Mouse (Mus musculus) left cerebral cortex, postnatal 10 days (tissue): Measurements from ENCODE around the gene Gm8369. TPM values are rescaled to one million over a fixed set of nuclear protein-coding genes. Genes with fewer than 3 reads are reported as not detected.
"Not testable (repeated sequence)": the region's sequence is repeated elsewhere in the genome, so short reads cannot be mapped to it uniquely, and the experiment has no call there.

Experiments used
- DNase-seq, 2 experiments: peaks; one replicate each; pipeline ENCODE4 v3.0.0; 2021 to 2022; ENCODE audit warnings: low spot score in 2 of 2, mixed read lengths in 1 of 2; ENCODE audit errors: extremely low spot score in 1 of 2
- intact Hi-C: fragments of 180-260 bp; cut with DNase I; formaldehyde crosslinking; loops from one replicate; pipeline ENCODE4 v1.15.1; 2025
- total RNA-seq, 2 experiments: library from RNA; stranded (reverse); gene quantifications; 2 replicates each; pipeline ENCODE4 v1.2.3; 2021

Gm8369 gene
- total RNA-seq, 2 experiments from 2014 or later, result 1.0 to 1.1 TPM

DNA sequence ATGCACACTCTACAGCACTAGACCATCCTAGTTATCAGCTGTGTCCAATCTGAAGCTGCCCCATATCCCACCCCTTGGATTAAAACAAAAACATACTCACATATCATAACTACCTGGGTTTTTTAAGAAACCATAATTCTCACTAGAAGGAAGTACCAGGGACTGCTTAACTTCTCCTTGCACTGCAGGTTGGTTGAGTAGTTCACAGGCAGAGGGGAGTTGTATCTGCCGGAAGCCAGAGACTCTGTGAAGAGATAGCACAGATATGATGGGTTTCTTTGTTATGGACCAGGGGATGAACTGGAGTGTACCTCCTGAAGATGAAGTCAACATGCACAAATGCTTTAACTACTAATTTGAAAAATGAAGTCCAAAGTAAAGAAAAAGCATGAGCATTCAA lies 15.1 kb downstream of the Gm8369 start:
- no peak for DNase-seq
- intact Hi-C loops, result no loop called here

DNA sequence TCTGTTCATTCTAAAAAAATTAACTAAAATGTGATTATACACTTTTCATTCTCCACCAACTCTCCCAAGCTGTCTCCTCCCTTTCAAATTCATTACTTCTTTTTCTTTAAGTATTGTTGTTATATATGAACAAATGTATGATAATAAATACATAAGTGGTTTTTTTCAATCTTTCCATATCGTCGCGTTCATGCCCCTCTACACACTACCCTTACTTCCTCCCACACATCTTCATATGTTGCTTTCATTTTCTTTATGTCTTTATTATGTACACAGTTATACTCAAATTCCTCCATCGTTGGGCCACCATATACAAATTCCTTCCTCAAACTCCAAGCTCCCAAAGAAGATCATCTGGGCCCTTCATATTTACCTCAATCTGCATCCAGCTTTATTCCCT lies 15.6 kb downstream of the Gm8369 start:
- intact Hi-C loops, result no loop called here
- no peak for DNase-seq

DNA sequence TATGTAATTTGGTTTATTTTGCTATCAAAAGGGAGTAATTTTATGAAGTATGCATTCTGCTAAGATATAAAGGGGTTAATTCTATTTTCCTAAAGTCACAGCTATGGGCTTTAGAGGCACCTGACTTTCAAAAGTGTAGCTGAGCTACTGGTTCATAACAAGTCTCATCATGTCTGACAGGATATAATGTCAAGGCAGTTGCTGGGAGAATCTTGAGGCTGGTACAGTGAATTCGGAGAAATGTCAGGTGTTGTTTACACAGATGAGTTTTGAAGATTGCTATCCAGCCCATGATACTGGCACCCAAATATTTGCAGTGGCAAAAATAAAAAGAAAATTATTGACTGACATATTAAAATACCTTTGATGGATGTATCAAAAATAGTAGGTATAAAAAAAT lies 19.1 kb downstream of the Gm8369 start:
- DNase-seq, result no peak
- intact Hi-C loops, result no loop called here

DNA sequence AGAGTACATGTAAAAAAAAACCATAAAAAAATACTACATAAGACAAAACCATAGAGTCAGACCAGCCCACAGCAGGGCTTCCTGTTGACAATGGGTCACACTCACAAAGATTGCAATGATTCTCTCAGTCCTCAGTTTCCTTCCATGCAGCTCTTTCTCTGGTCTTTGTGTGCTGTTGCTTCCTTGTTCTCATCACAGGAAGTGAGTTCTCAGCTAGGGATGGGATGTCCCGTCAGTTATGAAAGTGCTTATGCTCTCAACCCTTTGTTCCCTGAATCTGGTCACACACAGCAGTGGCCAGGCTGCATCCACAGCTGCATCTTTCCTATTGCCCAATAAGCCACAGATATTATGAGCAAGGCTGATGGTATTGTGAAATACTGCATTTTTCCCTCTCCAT lies 27.7 kb downstream of the Gm8369 start:
- intact Hi-C loops, result no loop called here
- no peak for DNase-seq

DNA sequence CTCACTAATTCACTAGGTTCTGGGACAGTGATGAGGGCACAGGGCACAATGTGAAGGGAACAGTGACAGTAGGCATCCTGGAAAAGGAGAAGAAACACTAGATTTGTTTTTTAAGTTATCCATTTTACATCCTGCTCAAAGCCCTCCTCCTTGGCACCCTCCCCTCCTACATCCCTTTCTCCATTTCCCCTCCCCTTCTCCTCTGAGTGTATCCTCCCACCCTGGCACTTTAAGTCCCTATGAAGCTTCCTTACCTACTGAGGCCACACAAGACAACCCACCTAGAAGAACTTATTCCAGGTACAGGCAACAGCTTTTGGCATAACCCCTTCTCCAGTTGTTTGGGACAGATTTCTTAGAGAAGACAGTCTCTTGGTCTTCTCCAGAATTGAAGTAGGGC lies 30.5 kb downstream of the Gm8369 start, which contains the start of gene Ms4a6b:
Gene Ms4a6b, plus strand, starts transcription at position 267 of the 400 bp plus-strand sequence.
- intact Hi-C loops, result no loop called here
- DNase-seq, result no peak

DNA sequence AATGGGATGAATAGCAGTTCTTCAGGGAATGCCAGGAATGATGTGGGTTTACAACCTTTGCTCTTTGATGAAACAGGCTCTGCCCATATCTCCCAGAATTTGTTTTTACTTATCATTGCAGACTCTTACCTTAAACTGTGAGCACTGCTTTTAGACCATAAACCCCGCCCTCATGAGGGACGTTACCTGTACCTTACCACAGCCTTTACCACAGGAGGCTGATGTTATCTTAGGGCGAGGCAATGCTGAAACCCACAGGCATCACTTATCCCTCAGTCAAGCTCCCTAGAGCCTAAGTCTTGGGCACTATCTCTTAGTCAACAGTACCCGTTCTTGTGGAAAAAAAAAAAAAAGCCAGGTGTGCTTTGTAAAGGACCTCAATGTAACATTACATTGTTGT lies 31.1 kb downstream of the Gm8369 start:
- intact Hi-C loops, result no loop called here
- no peak for DNase-seq

DNA sequence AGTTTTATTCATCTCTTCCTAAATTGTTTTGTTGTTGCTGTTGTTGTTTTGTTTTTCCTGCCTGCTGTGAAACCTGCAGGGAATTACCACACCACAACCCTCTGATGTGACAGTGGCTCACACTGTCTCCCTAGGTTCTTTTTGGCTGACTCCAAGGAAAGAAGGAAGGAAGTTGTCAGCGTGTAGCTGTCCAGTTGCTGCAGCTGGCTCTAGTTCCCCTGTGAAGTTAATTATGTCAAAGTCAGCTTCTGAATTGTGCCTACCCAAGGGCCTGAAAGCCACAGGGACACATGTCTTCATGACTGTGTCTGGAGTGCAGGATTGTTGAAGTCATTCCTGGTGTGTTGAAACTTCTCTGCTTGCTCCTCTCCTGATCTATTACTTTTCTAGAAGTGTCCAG lies 31.6 kb downstream of the Gm8369 start:
- DNase-seq, intact Hi-C loops: not testable (repeated sequence)

DNA sequence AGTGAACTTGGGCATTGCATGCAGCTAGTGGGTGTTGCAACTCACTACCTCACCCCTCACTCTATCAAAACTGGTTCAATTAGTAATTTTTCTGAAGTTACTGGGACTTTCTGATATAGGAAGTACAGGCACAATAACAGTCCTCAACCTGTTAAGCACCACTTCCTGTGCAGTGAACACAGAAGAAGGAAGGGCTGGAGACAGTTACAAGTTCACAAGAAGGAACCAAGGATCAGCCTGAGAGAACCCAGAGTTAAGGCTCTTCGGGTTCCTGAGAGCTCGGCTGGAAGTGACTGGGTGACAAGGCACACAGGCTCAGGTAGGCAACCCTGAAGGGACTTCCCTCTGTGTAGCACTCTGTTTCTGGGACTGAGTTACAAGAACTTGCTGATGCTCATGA lies 32.6 kb downstream of the Gm8369 start:
- intact Hi-C loops, result not testable (repeated sequence)

DNA sequence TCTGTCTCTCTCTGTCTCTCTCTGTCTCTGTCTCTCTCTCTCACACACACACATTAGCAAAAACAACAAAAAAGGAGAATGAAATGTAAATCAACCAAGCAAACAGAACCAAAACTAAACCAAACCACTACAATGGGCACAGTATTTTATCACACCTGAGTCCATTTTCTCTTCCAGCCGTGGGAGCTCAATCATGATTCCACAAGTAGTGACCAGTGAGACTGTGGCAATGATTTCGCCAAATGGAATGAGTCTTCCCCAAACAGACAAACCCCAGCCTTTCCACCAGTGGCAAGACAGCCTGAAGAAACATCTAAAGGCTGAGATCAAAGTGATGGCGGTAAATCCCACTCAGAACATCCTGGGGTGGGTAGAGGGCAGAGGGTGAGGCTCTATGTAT lies 34.4 kb downstream of the Gm8369 start:
- intact Hi-C loops, result no loop called here

More for the DNA sequence above, 32.6 kb downstream of the Gm8369 start:
- DNase-seq, result not testable (repeated sequence)

DNA sequence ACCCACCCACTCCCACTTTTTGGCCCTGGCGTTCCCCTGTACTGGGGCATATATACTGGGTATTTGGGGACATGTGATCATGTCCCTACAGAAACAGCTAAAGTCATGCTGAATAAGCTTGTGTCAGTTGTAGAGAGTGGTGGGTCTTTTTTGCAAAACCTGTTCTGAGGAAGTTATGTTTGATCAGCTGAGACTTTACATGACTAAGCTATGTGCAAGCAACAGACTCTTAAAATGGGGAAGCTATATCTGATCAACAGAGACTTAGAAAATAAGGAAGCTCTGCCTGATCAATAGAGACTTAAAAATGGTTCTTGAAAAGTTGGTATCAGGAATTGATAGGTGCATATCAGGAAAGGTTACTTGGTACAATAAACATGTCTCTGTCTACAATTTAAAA lies 47.7 kb downstream of the Gm8369 start:
- intact Hi-C loops, result no loop called here

More for the DNA sequence above, 34.4 kb downstream of the Gm8369 start:
- DNase-seq, result no peak

DNA sequence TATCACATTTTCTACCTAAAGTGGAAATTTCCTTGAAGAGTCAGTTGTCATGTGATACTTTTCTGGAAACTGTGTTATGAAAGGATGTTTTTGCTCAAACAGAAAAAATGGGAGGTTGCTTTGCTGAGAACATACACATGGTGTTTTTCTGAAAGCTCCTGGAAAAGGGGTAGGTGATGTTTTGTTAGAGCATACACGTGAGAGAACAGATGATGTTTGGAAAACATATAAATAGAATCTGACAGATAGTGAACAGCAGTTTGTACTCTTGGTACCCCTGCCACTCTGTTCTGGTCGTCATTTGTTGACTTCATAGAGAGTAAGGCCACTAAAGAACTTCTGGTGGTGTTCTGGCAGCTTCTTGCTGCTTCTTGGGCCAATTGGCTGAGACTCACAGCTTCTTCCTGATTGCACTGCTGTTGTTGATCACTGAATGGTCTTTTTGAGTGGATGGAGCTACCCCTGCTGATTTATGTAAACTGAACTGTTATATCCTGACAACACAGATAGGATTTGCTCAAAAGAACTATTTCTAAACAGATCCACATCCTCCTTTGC lies 48.2 kb downstream of the Gm8369 start:
- no peak for DNase-seq
- intact Hi-C loops, result no loop called here

More for the DNA sequence above, 47.7 kb downstream of the Gm8369 start:
- no peak for DNase-seq

DNA sequence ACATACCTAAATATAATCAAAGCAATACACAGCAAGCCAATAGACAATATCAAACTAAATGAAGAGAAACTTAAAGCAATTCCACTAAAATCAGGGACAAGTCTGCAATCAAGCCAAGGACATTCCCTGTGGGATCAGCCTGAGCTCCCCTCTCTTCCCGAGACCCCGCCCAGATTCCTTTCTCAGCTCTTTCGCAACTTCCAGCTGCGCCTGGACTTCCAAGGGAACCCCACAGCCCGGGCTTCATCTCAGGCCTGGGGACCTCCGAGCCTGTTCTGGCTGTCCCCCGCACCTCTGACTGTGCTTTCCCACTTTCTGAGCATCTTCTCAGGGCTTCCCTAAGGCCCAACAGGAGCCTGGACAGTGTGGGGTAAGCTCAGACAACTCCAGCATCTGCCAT lies 50.9 kb downstream of the Gm8369 start, which contains the start of gene Ms4a4d:
Gene Ms4a4d, plus strand, starts transcription at position 209 of the 400 bp plus-strand sequence.
- intact Hi-C loops, result no loop called here
- no peak for DNase-seq

DNA sequence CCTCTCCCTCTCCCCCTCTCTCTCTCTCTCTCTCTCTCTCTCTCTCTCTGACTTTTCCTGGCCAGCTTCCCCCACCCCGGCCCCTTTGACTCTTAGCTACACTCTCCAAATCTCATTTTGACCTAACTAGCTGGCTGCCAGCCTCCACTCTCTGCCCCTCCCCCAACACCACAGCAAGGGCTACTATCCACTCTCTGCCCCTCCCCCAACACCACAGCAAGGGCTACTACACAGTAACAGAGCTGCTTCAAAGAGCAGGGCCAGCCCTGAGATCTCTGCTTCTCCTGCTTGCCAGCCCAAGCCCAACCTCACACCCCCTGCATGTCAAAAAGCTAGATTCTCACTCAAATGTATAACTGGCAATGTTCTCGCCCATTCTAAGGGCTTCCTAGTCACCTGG lies 51.6 kb downstream of the Gm8369 start:
- DNase-seq, result peak in 1 of 2 experiments; percentile 19
- intact Hi-C loops, result no loop called here

DNA sequence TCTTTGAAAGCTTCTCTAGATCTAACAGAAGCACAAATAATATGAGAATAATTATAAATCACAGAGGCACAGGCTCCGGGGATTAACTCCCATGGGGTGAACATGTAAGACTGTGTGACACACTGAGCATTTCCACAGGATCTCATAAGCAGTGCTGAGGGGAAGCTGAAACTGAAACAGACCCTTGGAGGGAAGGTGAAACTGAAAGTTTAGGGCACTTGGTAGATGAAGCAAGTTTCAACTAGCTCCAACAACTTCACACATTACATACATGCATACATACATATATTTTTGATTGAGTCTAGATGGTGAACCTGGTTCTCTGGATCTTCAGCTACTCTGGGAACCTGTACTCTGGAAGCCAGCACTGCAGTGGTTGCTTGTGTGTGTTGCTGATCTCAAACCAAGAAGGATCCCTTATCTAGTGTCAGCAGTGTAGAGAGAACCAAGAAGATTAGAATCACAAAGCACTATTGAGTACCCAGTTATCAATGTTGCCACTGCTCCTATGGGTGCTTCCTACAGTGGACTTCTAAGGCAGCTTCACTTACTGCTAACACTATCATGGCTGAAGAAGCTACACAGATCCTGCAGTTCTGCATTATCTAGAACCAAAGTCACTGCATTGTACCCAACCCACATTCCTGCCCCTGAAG lies 54.6 kb downstream of the Gm8369 start:
- intact Hi-C loops, DNase-seq: not testable (repeated sequence)

DNA sequence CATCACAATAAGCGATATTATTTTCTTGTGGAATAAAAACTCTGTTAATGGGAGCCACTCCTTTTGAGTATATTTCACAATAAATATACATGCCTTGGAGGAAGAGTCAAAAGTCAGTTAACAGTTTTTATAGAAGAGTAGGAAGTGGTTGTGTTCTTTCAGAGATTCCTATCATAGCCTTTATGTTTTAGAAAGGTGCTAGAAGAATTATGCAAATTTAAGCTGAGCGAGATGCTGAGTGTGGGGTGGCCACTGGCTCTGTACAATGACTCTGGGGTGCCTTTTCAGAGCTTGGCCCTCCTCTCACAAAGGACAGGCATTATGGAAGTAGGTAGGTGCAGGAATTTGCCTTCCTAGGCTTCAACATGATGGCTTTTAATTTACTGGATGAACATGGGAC lies 58.6 kb downstream of the Gm8369 start:
- intact Hi-C loops, DNase-seq: not testable (repeated sequence)

DNA sequence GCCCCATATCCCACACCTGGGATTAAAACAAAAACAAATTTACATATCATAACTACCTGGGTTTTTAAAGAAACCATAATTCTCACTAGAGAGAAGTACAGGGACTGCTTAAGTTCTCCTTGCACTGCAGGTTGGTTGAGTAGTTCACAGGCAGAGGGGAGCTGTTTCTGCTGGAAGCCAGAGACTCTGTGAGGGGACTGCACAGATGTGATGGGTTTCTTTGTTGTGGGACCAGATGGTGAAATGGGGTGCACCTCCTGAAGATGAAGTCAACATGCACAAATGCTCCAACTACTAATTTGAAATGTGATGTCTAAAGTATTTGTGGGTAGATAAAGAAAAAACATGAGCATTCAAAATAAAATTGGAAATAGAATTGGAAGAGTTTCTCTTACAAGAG lies 62.2 kb downstream of the Gm8369 start:
- no peak for DNase-seq
- intact Hi-C loops, result no loop called here

DNA sequence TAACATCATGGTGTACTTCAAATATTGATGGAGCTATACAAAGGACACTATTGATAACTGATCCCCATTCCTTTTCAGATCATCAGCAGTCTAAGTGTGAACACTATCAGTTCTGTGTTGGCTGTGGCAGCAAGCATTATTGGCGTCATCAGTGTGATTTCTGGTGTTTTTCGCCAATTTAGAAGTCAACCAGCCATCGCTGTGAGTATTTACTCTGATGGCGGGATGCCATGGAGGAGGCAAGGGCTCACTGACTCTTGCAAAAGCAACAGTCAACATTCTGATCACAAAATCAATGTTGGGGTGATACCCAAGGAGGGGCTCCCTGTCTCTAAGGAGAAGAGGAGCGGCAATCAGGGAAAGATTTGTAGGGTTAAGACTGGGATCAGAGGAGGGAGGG lies 69.0 kb downstream of the Gm8369 start:
- intact Hi-C loops, result no loop called here
- DNase-seq, result no peak

DNA sequence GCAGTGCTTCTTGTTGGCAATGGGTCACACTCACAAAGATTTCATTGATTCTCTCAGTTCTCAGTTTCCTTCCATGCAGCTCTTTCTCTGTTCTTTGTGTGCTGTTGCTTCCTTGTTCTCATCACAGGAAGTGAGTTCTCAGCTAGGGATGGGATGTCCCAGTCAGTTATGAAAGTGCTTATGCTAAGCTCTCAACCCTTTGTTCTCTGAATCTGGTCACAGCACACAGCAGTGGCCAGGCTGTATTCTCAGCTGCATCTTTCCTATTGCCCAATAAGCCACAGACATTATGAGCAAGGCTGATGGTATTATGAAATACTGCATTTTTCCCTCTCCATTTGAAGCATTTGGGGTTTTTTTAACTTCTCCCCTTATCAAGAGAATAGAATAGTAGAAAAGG lies 73.8 kb downstream of the Gm8369 start:
- intact Hi-C loops, DNase-seq: not testable (repeated sequence)
